Mouse (Mus musculus): ENCODE data around the gene Slc8a1. TPM values are rescaled to one million over a fixed set of nuclear protein-coding genes. Genes with fewer than 3 reads are reported as not detected.

The Slc8a1 gene
- polyA plus RNA-seq, 2 experiments = 0.42 to 0.65 TPM

DNA sequence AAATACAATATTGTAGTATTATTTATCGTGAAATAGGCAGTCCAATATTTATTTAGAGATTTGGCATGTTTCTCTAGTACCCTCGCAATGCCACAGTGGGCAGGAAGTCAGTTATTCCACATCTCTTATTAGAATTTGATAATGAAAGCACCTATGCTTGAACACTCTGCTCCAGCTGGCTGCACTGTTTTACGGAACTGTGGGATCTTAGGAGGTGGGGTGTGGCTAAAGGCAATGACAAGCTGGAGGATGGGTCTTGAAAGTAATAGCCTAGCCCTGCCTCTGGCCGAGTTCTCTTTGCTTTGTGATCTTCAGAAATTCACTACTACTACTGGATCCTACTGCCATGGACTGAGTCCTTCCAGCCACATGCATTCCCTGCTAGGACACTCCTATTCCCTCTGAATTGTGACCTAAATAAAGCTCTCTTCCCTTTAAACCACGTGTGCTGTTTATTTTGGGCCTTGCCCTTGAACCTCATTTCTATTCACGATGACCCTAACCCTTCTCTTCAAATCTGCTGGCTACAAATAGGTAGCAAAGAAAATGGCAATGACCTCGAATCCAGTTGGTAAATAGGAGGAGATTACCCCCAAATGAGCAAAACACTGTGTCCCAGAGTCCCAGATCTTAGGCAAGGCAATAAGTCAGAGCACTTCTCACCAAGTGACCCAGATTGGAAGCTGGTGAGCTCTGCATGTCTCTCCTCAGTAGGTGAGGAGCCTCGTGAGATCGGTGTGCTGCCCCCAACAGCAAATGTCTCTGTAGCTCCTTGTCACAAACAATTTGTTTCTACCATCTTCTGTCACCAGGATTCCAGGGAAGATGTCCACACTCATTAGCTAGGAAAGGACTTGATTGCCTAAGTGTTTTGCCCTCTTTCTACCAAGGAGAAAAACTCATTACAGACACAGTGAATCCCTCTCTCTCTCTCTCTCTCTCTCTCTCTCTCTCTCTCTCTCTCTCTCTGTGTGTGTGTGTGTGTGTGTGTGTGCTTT lies 199.7 kb downstream of the Slc8a1 start:
- DNase-seq (ENCODE audit: low read depth in 3 of 3, low spot score in 3 of 3) (no peak), ATAC-seq (ENCODE audit: insufficient read depth) (no peak)
- H3K4me2 ChIP-seq (ENCODE audit: low read depth) = no peak overlapping the region
- H3K36me3 ChIP-seq (replicated peaks; ENCODE audit: control insufficient read depth, insufficient read depth, low read depth) = no peaks in the 10 kb centered on the region
- no peaks in the 10 kb centered on the region for H3K4me1 ChIP-seq (replicated peaks; ENCODE audit: control insufficient read depth in 2 of 2, insufficient read depth in 2 of 2, low read length in 1 of 2)
- H3K27me3 ChIP-seq (ENCODE audit: control insufficient read depth, insufficient read depth, low read length) = no peaks in the 10 kb centered on the region
- no peak overlapping the region for H3K27ac ChIP-seq
- WGBS (ENCODE audit: insufficient replicate concordance) = 50% methylated on average over 9 of the region's 9 CpGs
- TF ChIP-seq EP300 (IDR thresholded peaks at IDR 0.05; ENCODE audit: low read depth) (no peak), CTCF (IDR thresholded peaks at IDR 0.05; ENCODE audit: low read depth) (no peak)
- no peak overlapping the region for H3K9ac ChIP-seq (replicated peaks)
- no peak overlapping the region for H3K4me3 ChIP-seq (ENCODE audit: insufficient read depth in 1 of 2, low read depth in 2 of 2, low read length in 2 of 2)
- no peaks in the 10 kb centered on the region for H3K9me3 ChIP-seq (ENCODE audit: control insufficient read depth, low read length)

DNA sequence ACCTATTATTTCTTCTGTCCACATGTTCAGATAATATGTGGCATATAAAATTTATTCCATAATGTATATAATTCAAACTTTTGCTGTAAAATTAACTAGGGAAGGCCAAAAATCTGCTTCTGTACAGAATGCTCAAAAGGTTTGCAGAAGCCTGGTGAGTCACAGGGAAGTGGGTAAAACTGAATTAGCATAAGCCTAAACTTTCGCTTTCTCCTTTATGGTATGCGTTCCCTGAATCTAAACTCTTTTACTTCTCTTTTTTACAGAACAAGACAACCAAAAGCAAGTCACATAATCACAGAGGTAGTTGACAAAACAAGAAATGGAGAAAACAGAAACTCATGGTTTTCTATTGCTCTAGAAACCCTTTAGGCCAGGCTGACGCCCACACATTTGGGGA lies 202.1 kb downstream of the Slc8a1 start:
- Histone ChIP-seq H3K27me3 (ENCODE audit: control insufficient read depth, insufficient read depth, low read length) (no peaks in the 10 kb centered on the region), H3K9me3 (ENCODE audit: control insufficient read depth, low read length) (no peaks in the 10 kb centered on the region), H3K27ac (no peak overlapping the region), H3K4me3 (ENCODE audit: insufficient read depth in 1 of 2, low read depth in 2 of 2, low read length in 2 of 2) (no peak overlapping the region), H3K36me3 (replicated peaks; ENCODE audit: control insufficient read depth, insufficient read depth, low read depth) (no peaks in the 10 kb centered on the region), H3K9ac (replicated peaks) (no peak overlapping the region), H3K4me1 (replicated peaks; ENCODE audit: control insufficient read depth in 2 of 2, insufficient read depth in 2 of 2, low read length in 1 of 2) (no peaks in the 10 kb centered on the region), H3K4me2 (ENCODE audit: low read depth) (no peak overlapping the region)
- ATAC-seq (ENCODE audit: insufficient read depth) = no peak
- 51% methylated on average over 3 of the region's 3 CpGs for WGBS (ENCODE audit: insufficient replicate concordance)
- TF ChIP-seq CTCF (IDR thresholded peaks at IDR 0.05; ENCODE audit: low read depth) = no peak
- no peak for TF ChIP-seq EP300 (IDR thresholded peaks at IDR 0.05; ENCODE audit: low read depth)
- peak in 1 of 3 experiments; percentile 6 for DNase-seq (ENCODE audit: low read depth in 3 of 3, low spot score in 3 of 3)

DNA sequence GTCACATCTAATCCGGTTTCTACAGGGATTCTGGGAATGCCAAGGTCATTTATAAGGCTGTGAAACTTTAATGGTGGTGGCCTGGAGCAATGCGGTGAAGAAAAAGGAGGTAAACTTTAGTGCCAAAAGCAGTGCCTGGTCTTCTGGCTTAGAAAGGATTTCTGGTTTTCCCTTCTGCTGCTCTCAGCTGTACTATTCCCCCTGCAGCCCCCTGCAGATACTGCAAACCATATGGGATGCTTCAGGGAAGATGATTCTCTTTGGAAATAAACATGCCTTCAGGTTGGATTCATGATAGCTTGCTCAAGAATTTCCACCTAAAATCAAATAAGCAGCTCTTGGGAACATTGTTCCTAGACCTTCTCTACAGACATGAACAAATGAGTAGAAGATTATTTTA lies 208.3 kb downstream of the Slc8a1 start:
- no peak overlapping the region for H3K9ac ChIP-seq (replicated peaks)
- no peaks in the 10 kb centered on the region for H3K36me3 ChIP-seq (replicated peaks; ENCODE audit: control insufficient read depth, insufficient read depth, low read depth)
- H3K9me3 ChIP-seq (ENCODE audit: control insufficient read depth, low read length) = no peaks in the 10 kb centered on the region
- ATAC-seq (ENCODE audit: insufficient read depth) = no peak
- no peak overlapping the region for H3K4me2 ChIP-seq (ENCODE audit: low read depth)
- no peak for DNase-seq (ENCODE audit: low read depth in 3 of 3, low spot score in 3 of 3)
- no peaks in the 10 kb centered on the region for H3K27me3 ChIP-seq (ENCODE audit: control insufficient read depth, insufficient read depth, low read length)
- TF ChIP-seq CTCF (IDR thresholded peaks at IDR 0.05; ENCODE audit: low read depth) = no peak
- no peak for TF ChIP-seq EP300 (IDR thresholded peaks at IDR 0.05; ENCODE audit: low read depth)
- H3K4me1 ChIP-seq (replicated peaks; ENCODE audit: control insufficient read depth in 2 of 2, insufficient read depth in 2 of 2, low read length in 1 of 2) = no peaks in the 10 kb centered on the region
- no peak overlapping the region for H3K4me3 ChIP-seq (ENCODE audit: insufficient read depth in 1 of 2, low read depth in 2 of 2, low read length in 2 of 2)
- 63% methylated on average over 2 of the region's 2 CpGs for WGBS (ENCODE audit: insufficient replicate concordance)
- H3K27ac ChIP-seq = no peak overlapping the region

DNA sequence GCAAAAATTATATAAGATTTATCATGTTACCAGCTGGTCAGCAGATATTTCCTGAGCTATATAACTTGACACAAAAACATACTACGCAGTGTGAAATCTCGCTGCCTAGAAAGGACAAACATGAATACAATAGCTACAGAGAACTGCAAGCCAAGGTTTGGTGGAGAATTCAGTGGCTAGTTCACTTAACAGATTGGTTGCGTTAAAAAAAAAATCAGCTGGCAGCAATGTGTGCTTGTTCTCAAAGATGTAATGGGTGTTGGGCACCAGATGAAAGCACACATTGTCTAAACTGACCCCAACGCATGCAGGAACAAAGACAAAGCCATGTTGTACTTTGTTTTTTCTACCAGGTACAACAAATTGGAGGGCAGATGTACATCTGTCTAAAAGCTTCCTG lies 209.2 kb downstream of the Slc8a1 start:
- Histone ChIP-seq H3K4me2 (ENCODE audit: low read depth) (no peak overlapping the region), H3K27me3 (ENCODE audit: control insufficient read depth, insufficient read depth, low read length) (no peaks in the 10 kb centered on the region), H3K9ac (replicated peaks) (no peak overlapping the region), H3K4me1 (replicated peaks; ENCODE audit: control insufficient read depth in 2 of 2, insufficient read depth in 2 of 2, low read length in 1 of 2) (no peaks in the 10 kb centered on the region), H3K27ac (no peak overlapping the region), H3K9me3 (ENCODE audit: control insufficient read depth, low read length) (no peaks in the 10 kb centered on the region), H3K4me3 (ENCODE audit: insufficient read depth in 1 of 2, low read depth in 2 of 2, low read length in 2 of 2) (no peak overlapping the region), H3K36me3 (replicated peaks; ENCODE audit: control insufficient read depth, insufficient read depth, low read depth) (no peaks in the 10 kb centered on the region)
- ATAC-seq (ENCODE audit: insufficient read depth) = no peak
- WGBS (ENCODE audit: insufficient replicate concordance) = 70% methylated on average over 4 of the region's 4 CpGs
- DNase-seq (ENCODE audit: low read depth in 3 of 3, low spot score in 3 of 3) = no peak
- TF ChIP-seq EP300 (IDR thresholded peaks at IDR 0.05; ENCODE audit: low read depth) (no peak), CTCF (IDR thresholded peaks at IDR 0.05; ENCODE audit: low read depth) (no peak)

DNA sequence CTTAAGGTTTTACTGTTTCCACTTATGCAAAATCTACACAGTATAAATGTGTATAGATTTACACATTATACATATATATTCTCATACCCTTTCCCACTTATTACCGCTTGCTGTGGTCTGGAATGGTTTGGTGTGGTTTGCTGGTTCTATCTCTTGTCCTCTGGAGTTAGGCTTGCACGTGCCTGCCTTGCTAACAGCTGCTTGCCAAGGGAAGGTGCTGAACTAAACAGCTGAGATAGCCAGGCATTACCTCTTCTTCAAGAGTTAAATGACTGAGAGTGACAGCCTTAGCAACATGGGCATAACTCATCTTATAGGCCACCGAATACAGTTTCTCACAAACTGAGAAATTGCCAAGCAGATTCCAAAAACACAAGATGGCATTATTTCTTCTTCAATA lies 211.7 kb downstream of the Slc8a1 start:
- Histone ChIP-seq H3K9me3 (ENCODE audit: control insufficient read depth, low read length) (no peaks in the 10 kb centered on the region), H3K9ac (replicated peaks) (no peak overlapping the region), H3K4me3 (ENCODE audit: insufficient read depth in 1 of 2, low read depth in 2 of 2, low read length in 2 of 2) (no peak overlapping the region), H3K27ac (no peak overlapping the region), H3K27me3 (ENCODE audit: control insufficient read depth, insufficient read depth, low read length) (no peaks in the 10 kb centered on the region), H3K36me3 (replicated peaks; ENCODE audit: control insufficient read depth, insufficient read depth, low read depth) (no peaks in the 10 kb centered on the region), H3K4me2 (ENCODE audit: low read depth) (no peak overlapping the region), H3K4me1 (replicated peaks; ENCODE audit: control insufficient read depth in 2 of 2, insufficient read depth in 2 of 2, low read length in 1 of 2) (no peaks in the 10 kb centered on the region)
- ATAC-seq (ENCODE audit: insufficient read depth) (no peak), DNase-seq (ENCODE audit: low read depth in 3 of 3, low spot score in 3 of 3) (no peak)
- 68% methylated on average over 3 of the region's 3 CpGs for WGBS (ENCODE audit: insufficient replicate concordance)
- TF ChIP-seq EP300 (IDR thresholded peaks at IDR 0.05; ENCODE audit: low read depth) = no peak
- no peak for TF ChIP-seq CTCF (IDR thresholded peaks at IDR 0.05; ENCODE audit: low read depth)
